Mouse (Mus musculus) thymus, postnatal 25 days (tissue): ENCODE data around the gene Pgpep1.
A peak's percentile ranks its signal among the peaks of the same experiment; 100 is the strongest.

Source experiments
- DNase-seq: peaks from one replicate; pipeline ENCODE4 v3.0.0; 2022

Gene Pgpep1

DNA sequence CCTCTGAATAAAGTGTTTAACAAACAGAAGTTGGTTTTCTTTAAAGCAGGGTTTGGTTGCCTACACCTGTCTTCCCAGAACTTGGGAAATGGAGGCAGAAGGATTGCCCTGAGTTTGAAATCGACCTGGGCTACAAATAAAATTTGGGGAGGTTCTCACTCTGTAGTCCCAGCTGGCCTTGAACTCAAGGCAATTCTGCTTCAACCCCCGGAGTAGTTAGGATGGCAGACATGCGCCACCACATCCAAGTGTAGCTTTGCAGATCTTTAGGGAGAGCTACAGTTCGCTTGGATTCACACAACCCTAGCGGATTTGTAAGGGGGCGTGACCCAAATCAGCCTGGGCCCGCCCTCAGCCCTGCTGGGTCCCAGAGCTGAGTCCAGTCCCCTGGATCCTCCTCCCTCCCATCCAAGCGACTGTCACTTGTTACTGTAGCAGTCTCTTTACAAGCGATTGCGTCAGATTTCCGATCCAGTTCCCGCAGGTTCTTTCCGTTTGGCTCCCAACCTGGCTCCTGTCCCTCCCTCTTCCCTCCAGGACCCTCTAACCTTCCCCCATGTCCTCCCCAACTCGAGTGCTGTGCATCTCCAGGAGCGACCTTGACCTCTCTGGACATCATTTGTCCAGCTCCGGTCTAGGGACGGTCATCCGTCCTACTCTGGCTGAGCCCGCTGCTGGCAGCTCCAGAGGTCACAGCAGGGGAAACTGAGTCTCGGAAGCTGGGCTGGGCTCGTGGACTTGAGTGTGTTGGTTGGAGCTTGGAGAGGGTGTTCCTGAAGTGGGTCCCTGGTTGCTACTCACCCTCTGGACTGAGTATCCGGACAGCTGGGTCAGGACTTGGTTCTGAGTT lies 29.4 kb downstream of the Pgpep1 start:
- DNase-seq: no peak

DNA sequence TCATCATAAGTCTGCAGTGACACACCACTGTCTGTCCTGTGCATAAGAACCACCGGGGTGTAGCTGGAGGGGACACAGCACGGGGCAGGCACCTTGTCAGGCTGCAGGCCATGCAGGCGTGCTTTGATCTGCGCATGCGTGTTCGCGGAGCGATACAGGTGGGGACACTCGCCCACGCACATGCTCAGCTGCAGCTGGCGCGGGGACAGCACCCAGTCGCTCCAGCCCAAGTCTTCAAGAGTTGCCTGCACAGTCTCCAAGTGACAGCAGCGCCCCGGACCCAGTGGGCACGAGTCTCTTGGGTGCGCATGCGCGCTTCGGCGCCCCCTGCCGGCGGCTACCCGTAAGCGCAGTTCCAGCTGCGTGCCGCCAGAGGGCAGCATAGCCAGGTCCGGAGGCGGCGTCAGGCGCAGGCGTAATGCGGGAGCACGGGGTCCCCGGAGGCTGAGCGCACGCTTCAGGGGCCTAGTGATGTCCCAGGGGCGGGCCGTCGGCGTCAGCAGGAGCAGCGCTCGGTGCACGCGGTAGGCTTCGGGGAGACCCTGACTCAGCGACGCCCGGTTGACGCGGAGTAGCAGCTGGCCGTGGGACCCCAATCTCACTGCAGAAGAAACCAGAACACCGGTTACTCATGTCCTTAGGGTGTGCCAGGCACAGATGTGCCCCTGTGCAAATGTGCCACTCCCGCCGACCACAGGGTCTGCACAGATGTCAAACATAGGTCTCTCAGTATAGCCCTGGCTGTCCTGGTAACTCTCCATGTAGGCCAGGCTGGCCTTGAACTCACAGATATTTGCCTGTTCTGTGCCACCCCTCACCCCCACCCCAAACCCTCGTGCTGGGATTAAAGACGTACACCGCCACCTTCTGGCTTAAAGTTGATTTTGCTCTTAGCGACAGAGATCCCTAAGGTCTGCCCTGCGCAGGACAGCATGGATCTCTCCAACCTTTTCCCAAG lies 30.3 kb downstream of the Pgpep1 start:
- DNase-seq: peak; percentile 97

GRCm38 (mm10) chr8:70628986-70629490 lies 31.1 kb downstream of the Pgpep1 start:
- no peak for DNase-seq

GRCm38 (mm10) chr8:70627041-70627440 lies 33.1 kb downstream of the Pgpep1 start:
- no peak for DNase-seq

DNA sequence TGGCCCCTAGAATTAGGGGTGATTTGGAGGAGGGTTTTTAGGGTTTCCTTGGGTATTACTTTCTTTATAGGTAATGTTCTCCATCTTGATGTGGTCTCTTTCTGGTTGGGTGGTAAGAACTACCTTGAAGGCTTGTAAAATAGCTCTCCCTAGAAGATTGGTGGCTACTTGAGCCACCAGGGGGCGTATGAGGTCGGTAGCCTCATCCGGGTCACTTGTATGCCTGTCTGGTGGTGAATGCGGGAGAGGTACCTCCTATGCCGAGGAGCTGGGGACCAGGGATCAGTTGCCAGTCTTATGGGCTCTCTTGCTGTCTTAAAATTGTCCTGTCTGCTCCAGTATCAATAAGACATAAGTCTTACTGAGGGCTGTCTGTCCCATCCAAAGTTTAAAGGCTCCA lies 35.1 kb downstream of the Pgpep1 start:
- DNase-seq: peak; percentile 56

DNA sequence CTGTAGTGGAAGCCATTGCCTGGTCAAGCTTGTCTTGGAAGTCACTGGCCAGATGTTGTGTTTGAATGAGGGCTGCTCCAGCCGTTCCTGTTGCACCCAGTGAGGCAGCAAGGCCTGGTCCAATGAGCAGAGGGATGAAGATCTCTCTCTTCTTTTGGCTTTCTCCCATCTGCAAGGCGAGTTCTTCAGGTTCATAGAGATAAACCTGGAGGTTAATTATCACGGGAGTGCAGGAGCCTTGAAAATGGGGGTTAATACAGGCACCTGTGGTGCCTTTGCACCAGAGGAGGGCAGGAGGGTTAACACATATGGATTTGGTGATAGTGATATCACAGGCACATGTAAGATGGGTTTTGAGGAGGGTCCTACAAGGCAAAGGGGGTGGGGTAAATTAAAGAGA lies 38.0 kb downstream of the Pgpep1 start:
- DNase-seq: no peak

GRCm38 (mm10) chr8:70618888-70619334 lies 41.3 kb downstream of the Pgpep1 start:
- DNase-seq: peak; percentile 42

- DNase-seq: no peak
Measured at GRCm38 (mm10) chr8:70617985-70618384, 42.2 kb downstream of the Pgpep1 start.

DNA sequence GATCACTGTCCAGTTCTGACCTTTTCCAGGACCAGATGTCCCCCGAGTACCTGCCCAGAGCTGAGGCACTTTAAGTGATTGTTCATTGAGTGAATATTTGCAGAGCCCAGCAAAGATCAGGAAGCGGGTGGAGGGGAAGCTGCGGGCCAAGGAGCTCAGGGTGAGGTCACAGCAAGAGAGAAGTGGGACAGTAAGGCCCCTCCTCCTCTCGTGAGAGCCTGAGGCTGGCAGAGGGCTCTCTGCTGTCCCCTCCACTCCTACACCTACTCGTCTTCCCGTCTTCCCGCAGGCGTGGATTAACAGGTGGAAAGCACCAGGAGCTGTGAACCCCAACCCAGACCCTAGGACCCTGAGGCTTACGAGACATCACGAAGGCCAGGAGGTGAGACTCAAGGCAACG lies 43.5 kb downstream of the Pgpep1 start:
- no peak for DNase-seq

GRCm38 (mm10) chr8:70615894-70616293 lies 44.3 kb downstream of the Pgpep1 start, which contains the start of gene Lrrc25:
TSS of gene Lrrc25 (plus strand) at chr8:70616155.
- no peak for DNase-seq

DNA sequence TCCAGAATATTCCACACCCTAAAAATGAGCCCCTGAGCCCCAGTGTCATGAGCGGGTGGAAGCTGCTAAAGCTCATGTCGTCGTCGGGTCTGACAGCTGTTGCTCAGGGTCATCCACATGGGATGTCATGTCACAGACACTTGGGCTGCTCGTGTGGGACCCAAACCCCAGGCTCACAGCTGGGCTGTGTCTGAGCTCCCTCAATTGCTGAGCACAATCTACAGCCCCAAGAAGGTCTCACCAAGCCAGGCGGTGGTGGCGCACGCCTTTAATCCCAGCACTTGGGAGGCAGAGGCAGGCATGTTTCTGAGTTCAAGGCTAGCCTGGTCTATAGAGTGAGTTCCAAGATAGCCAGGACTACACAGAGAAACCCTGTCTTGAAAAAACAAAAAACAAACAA lies 44.9 kb downstream of the Pgpep1 start:
- DNase-seq: no peak

DNA sequence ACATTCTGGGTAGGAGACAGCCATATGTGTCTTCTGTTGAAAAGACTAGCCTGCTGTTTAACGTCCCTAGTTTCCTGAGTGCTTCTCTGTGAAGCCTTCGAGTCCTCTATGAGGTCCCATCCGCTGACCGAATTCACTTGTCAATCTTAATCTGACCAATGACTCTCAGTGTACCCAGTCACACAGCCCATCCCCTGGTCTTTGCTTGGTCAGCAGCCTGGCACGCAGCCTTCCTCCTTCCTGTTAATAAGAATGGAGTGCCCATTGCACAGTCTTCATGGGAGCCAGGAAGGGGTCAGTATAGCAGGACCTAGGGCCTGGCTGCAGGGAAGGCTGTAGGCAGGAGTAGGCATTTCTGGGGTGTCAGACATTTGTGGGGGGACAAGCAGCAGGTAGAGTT lies 45.7 kb downstream of the Pgpep1 start:
- no peak for DNase-seq

DNA sequence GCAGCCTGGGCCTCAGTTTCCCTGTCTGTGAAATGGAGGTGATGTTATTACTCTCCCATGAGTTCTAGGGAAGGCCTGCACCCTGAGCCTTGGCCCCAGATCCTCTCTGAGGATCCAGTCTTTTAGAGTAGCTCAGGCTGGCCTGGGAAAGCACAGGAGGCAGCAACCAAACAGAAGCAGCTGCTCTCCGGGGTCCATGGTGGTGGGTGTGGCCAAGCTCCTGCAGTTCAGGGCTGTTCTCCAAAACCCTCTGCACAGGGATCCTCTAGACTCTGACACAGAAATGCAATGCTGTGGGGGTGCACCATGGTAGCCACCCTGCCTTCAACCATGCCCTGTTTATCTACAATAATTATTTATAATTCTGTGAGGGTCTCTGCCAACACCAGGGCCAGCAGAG lies 46.4 kb downstream of the Pgpep1 start:
- DNase-seq: no peak

DNA sequence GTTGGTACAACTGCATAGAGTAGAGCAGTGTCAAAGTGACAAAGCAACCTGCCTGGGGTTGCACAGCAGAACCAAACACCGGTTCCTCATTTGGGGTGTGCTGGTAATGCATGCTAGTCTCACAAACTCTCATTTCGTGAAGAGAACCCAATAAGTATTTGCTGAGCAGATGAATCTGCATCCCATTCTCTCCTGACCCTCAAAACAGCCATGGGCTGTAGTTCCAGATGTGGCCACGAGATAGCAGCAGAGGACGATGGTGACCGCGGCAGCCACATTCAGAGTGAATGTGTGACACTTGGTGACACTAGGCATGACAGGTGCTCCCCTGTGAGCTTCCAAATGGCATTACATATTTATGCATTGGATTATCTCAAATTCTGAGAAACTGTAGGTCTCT lies 48.3 kb downstream of the Pgpep1 start:
- peak; percentile 94 for DNase-seq

DNA sequence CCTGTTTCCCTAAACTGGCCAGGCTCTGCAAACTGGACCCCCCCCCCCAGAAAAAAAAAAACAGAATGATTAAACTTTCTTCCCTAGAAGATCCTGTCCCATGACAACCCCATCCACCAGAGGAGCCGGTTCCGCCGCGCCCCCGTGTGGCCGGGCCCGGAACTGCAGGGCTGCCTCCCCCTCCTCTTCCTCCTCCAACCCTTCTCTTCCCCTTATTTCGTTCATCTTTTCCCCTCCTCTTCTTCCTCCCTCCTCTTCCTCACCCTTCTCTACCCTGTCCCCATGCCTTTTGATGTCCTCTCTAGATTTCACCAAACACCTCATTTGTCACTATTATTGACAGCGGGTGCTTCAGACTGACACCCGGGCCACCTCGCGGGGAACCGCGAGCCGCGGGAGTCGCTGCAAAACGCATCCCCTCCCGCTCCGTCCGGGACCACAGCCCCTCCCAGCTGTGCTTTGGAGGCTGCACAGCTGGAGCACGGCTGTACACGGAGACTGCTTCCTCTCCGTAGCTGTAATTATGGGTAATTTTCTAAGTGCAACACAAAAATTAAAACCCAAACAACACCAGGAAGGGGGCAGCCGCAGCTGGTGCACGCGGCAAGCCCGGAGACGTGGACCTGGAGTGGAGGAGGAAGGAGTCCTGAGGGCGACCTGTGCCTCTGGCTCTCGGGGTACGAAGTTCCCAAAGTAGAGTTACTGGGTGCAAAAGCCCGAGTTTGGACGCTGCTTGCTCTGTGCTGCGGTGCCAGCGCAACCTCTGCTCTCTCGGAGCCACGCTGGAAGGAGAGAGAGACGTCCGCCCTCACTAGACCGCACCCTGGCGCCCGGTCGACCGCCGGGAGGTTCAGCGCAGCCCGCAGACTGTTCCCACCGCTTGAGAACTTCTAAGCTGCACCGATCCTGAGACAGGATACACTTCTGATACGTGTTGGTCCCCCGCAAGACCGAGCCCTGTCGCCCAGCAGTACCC lies 49.1 kb downstream of the Pgpep1 start:
- DNase-seq: peak; percentile 92

- DNase-seq: peak; percentile 82
Measured at GRCm38 (mm10) chr8:70609849-70610795, 50.1 kb downstream of the Pgpep1 start.

DNA sequence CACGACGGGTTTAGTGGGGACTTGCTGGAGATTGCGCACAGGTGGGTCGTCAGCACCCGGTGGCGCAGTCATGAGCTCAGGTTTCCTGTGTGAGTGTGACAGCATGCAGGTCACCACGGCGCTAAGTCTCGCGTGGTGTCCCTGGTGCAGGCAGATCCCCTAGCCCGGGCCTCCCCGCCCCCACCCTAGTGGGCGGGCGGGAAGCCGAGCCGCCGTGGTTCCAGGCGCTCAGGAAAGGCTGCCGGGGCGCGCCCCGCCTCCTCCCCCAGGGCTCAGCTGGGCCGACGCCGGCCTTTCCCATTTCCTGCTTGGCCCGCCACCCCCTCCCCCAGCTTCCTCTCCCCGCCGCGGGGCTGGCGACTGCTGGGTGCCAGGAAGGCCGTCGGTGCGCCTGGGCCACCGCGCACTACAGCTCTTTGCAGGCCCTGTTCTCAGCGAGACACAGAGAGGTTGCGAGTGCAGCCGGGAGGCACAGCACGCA lies 50.8 kb downstream of the Pgpep1 start:
- peak; percentile 90 for DNase-seq

GRCm38 (mm10) chr8:70608749-70609367 lies 51.3 kb downstream of the Pgpep1 start, which contains the start of gene Ssbp4:
TSS of gene Ssbp4 (minus strand) at chr8:70608872.
- no peak for DNase-seq

DNA sequence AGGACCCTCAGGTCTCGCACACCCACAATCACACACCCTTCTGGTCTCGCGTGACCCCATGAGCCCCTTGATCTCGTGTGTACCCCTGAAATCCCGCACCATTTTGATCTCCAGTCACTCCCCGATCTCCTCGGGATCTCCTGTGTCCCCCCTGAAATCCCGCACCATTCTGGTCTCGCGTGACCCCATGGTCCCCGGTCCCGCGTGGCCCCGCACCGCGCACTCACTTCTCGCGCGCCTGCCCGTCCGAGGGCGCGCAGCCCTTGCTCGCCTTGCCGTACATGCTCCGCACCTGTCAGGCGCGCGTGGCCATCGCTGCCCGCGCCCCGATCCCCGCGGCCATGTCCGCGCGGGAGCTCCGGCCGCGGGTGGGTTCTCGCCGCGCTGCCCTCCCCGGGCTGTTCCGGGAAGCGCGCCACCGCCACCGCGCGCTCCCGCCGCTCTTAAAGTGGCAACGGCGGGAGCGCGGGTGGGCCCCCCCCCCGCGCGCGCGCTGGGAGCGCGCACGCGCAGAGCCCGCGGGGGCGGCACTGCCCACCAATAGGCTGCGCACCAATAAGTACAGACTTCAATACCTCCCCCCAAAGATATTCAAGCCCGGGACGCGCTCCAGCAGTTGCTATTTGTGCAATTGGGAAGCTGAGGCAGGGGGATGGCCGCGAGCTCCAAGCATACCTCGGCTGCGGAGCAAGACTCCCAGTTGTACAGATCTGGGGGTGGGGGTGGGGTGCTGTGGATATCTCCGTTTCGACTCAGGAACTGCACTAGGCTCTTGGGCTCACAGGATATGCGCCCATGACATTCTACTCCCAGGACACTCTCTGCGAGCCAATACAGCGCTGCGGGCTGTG lies 52.1 kb downstream of the Pgpep1 start:
- peak; percentile 62 for DNase-seq
